Mouse (Mus musculus) MEL (cell line): ENCODE measurements at regions not wholly inside any gene's neighbourhood (a gene's known extent, or its start where the extent isn't known, plus 50 kb on each side); places are given as distances from the start of the nearest gene placed in this dataset.

Source experiments
- DNase-seq: peaks from one replicate; pipeline ENCODE4 v3.0.0; 2011; ENCODE audit warnings: low read depth, low spot score
- H3K27ac ChIP-seq: 2 replicates; pipeline ENCODE4 v1.5.1; 2012; ENCODE audit warnings: low read depth, mild to moderate bottlenecking, control low read depth, low read length, moderate library complexity; ENCODE audit not compliant: control insufficient read depth
- H3K27me3 ChIP-seq, 2 experiments: fragments of 150-350 bp in 1 of 2; sonication (generic) in 1 of 2; 2 replicates each; pipeline ENCODE4 v1.6.1; 2012; ENCODE audit warnings: low read length in 2 of 2, mild to moderate bottlenecking in 2 of 2, improper control_type of control experiment in 1 of 2, moderate library complexity in 1 of 2; ENCODE audit not compliant: insufficient read depth in 2 of 2, control insufficient read depth in 1 of 2
- H3K36me3 ChIP-seq, 2 experiments: 2 replicates each; pipeline ENCODE4 v1.6.1; 2012 to 2014; ENCODE audit warnings: low read length in 2 of 2, improper control_type of control experiment in 1 of 2, inconsistent platforms in 1 of 2, mild to moderate bottlenecking in 1 of 2; ENCODE audit not compliant: insufficient read depth in 2 of 2, control insufficient read depth in 1 of 2
- H3K4me1 ChIP-seq, 2 experiments: fragments of 150-350 bp in 1 of 2; sonication (generic) in 1 of 2; 2 replicates each; pipeline ENCODE4 v1.6.1; 2012; ENCODE audit warnings: low read length in 2 of 2, improper control_type of control experiment in 1 of 2, mild to moderate bottlenecking in 1 of 2; ENCODE audit not compliant: insufficient read depth in 2 of 2, control insufficient read depth in 1 of 2
- H3K4me3 ChIP-seq, 2 experiments: fragments of 150-350 bp in 1 of 2; sonication (generic) in 1 of 2; 2 replicates each; pipeline ENCODE4 v1.5.1; 2012; ENCODE audit warnings: low read depth in 2 of 2, low read length in 2 of 2, mild to moderate bottlenecking in 2 of 2, moderate library complexity in 2 of 2, control low read depth in 1 of 2, improper control_type of control experiment in 1 of 2; ENCODE audit not compliant: control insufficient read depth in 1 of 2, insufficient read depth in 1 of 2
- H3K79me2 ChIP-seq: 2 replicates; pipeline ENCODE4 v1.6.1; 2012; ENCODE audit warnings: mild to moderate bottlenecking, low read length, moderate library complexity; ENCODE audit not compliant: control insufficient read depth, poor library complexity, insufficient read depth
- H3K9ac ChIP-seq: 2 replicates; pipeline ENCODE4 v1.6.1; 2012; ENCODE audit warnings: low read depth, mild to moderate bottlenecking, control low read depth, low read length, moderate library complexity; ENCODE audit not compliant: control insufficient read depth, poor library complexity, severe bottlenecking
- H3K9me3 ChIP-seq: fragments of 150-350 bp; sonication (generic); replicated peaks from 2 replicates; pipeline ENCODE4 v1.6.1; 2012; ENCODE audit warnings: mild to moderate bottlenecking, low read length, improper control_type of control experiment, moderate library complexity; ENCODE audit not compliant: insufficient read depth
- CHD1 ChIP-seq: IDR thresholded peaks from 2 replicates; pipeline ENCODE4 v1.6.1; 2012; ENCODE audit warnings: low read depth, mild to moderate bottlenecking, inconsistent platforms, low read length, improper control_type of control experiment
- CHD2 ChIP-seq: IDR thresholded peaks from 2 replicates; pipeline ENCODE4 v1.6.1; 2011; ENCODE audit warnings: low read length, improper control_type of control experiment
- E2F4 ChIP-seq: IDR thresholded peaks from 2 replicates; pipeline ENCODE4 v1.6.1; 2011; ENCODE audit warnings: low read depth, low read length, improper control_type of control experiment, borderline replicate concordance
- ELF1 ChIP-seq: IDR thresholded peaks from 2 replicates; pipeline ENCODE4 v1.6.1; 2014; ENCODE audit warnings: low read depth, mild to moderate bottlenecking, inconsistent platforms, low read length, improper control_type of control experiment, moderate library complexity
- EP300 ChIP-seq, 2 experiments: IDR thresholded peaks; 2 replicates each; pipeline ENCODE4 v1.6.1; 2011; ENCODE audit warnings: improper control_type of control experiment in 2 of 2, low read length in 2 of 2, low read depth in 1 of 2, mild to moderate bottlenecking in 1 of 2
- ETS1 ChIP-seq: IDR thresholded peaks from 2 replicates; pipeline ENCODE4 v1.6.1; 2012; ENCODE audit warnings: low read depth, mild to moderate bottlenecking, inconsistent platforms, low read length, improper control_type of control experiment, moderate library complexity
- GATA1 ChIP-seq: IDR thresholded peaks from 2 replicates; pipeline ENCODE4 v1.6.1; 2011; ENCODE audit warnings: low read depth, low read length, improper control_type of control experiment
- JUND ChIP-seq: IDR thresholded peaks from 2 replicates; pipeline ENCODE4 v1.6.1; 2011; ENCODE audit warnings: low read depth, mild to moderate bottlenecking, improper control_type of control experiment, low read length
- KAT2A ChIP-seq: conservative IDR thresholded peaks from 2 replicates; pipeline ENCODE4 v1.6.1; 2012; ENCODE audit warnings: low read depth, low read length, improper control_type of control experiment, inconsistent platforms
- MAFK ChIP-seq: IDR thresholded peaks from 2 replicates; pipeline ENCODE4 v1.6.1; 2011; ENCODE audit warnings: low read depth, mild to moderate bottlenecking, low read length, improper control_type of control experiment, borderline replicate concordance
- MAX ChIP-seq: IDR thresholded peaks from 2 replicates; pipeline ENCODE4 v1.6.1; 2011; ENCODE audit warnings: low read length, improper control_type of control experiment
- MAZ ChIP-seq: IDR thresholded peaks from 2 replicates; pipeline ENCODE4 v1.6.1; 2012; ENCODE audit warnings: low read depth, mild to moderate bottlenecking, inconsistent platforms, low read length, improper control_type of control experiment
- MEF2A ChIP-seq: IDR thresholded peaks from 2 replicates; pipeline ENCODE4 v1.6.1; 2014; ENCODE audit warnings: low read depth, mild to moderate bottlenecking, inconsistent platforms, low read length, improper control_type of control experiment; ENCODE audit not compliant: poor library complexity, insufficient replicate concordance, severe bottlenecking; ENCODE audit errors: extremely low read depth
- MYB ChIP-seq: IDR thresholded peaks from 2 replicates; pipeline ENCODE4 v1.6.1; 2011; ENCODE audit warnings: mild to moderate bottlenecking, low read depth, low read length, improper control_type of control experiment
- NRF1 ChIP-seq: IDR thresholded peaks from 2 replicates; pipeline ENCODE4 v1.6.1; 2014; ENCODE audit warnings: low read depth, mild to moderate bottlenecking, inconsistent platforms, low read length, improper control_type of control experiment, moderate library complexity; ENCODE audit not compliant: poor library complexity, insufficient read depth, severe bottlenecking
- POLR2A ChIP-seq, 2 experiments: IDR thresholded peaks; 2 replicates each; pipeline ENCODE4 v1.6.1; 2011 to 2012; ENCODE audit warnings: low read length in 2 of 2, mild to moderate bottlenecking in 2 of 2, control low read depth in 1 of 2, improper control_type of control experiment in 1 of 2, low read depth in 1 of 2, moderate library complexity in 1 of 2; ENCODE audit not compliant: control insufficient read depth in 1 of 2, insufficient read depth in 1 of 2, poor library complexity in 1 of 2
- POLR2AphosphoS5 ChIP-seq: IDR thresholded peaks from 2 replicates; pipeline ENCODE4 v1.6.1; 2012; ENCODE audit warnings: low read depth, borderline replicate concordance, mild to moderate bottlenecking, inconsistent platforms, low read length, moderate library complexity, mixed read lengths
- RCOR1 ChIP-seq: IDR thresholded peaks from 2 replicates; pipeline ENCODE4 v1.6.1; 2012; ENCODE audit warnings: low read depth, mild to moderate bottlenecking, inconsistent platforms, low read length, improper control_type of control experiment
- SIN3A ChIP-seq: IDR thresholded peaks from 2 replicates; pipeline ENCODE4 v1.6.1; 2012; ENCODE audit warnings: low read length, improper control_type of control experiment, inconsistent platforms
- SMC3 ChIP-seq: IDR thresholded peaks from 2 replicates; pipeline ENCODE4 v1.6.1; 2011; ENCODE audit warnings: low read depth, low read length, improper control_type of control experiment
- TAL1 ChIP-seq: IDR thresholded peaks from 2 replicates; pipeline ENCODE4 v1.6.1; 2012; ENCODE audit warnings: mild to moderate bottlenecking, inconsistent platforms, low read length, moderate library complexity, mixed read lengths
- TCF12 ChIP-seq: IDR thresholded peaks from 2 replicates; pipeline ENCODE4 v1.6.1; 2014; ENCODE audit warnings: low read depth, mild to moderate bottlenecking, inconsistent platforms, low read length, improper control_type of control experiment, moderate library complexity
- USF1 ChIP-seq: IDR thresholded peaks from 2 replicates; pipeline ENCODE4 v1.6.1; 2014; ENCODE audit warnings: low read depth, mild to moderate bottlenecking, inconsistent platforms, low read length, improper control_type of control experiment, moderate library complexity
- USF2 ChIP-seq, 2 experiments: IDR thresholded peaks; 2 replicates each; pipeline ENCODE4 v1.6.1; 2011 to 2012; ENCODE audit warnings: improper control_type of control experiment in 2 of 2, low read length in 2 of 2, borderline replicate concordance in 1 of 2, inconsistent platforms in 1 of 2, low read depth in 1 of 2, mild to moderate bottlenecking in 1 of 2; ENCODE audit not compliant: insufficient read depth in 1 of 2
- ZKSCAN1 ChIP-seq: IDR thresholded peaks from 2 replicates; pipeline ENCODE4 v1.6.1; 2012; ENCODE audit warnings: low read depth, mild to moderate bottlenecking, inconsistent platforms, low read length, improper control_type of control experiment, moderate library complexity
- ZMIZ1 ChIP-seq: IDR thresholded peaks from 2 replicates; pipeline ENCODE4 v1.6.1; 2012; ENCODE audit warnings: low read depth, mild to moderate bottlenecking, inconsistent platforms, low read length, improper control_type of control experiment, moderate library complexity
- ZNF384 ChIP-seq: IDR thresholded peaks from 2 replicates; pipeline ENCODE4 v1.6.1; 2012; ENCODE audit warnings: low read depth, mild to moderate bottlenecking, inconsistent platforms, low read length, improper control_type of control experiment

GRCm38 (mm10) chr12:65367334-65367733, 142.0 kb downstream of the Wdr20rt start:
- Histone ChIP-seq H3K9ac (peak overlapping the region; percentile 20), H3K4me1 (peaks cover 5 to 15% of the 10 kb centered on the region in 2 experiments; a peak in 3 of 4 replicates), H3K36me3 (peaks cover 0 to 16% of the 10 kb centered on the region in 2 experiments; a peak in 2 of 4 replicates), H3K9me3 (no peaks in the 10 kb centered on the region), H3K4me3 (peak overlapping the region; percentile 34 to 35), H3K27me3 (no peaks in the 10 kb centered on the region), H3K27ac (peak overlapping the region; percentile 88), H3K79me2 (no peaks in the 10 kb centered on the region)
- TF ChIP-seq ZKSCAN1 = no peak
- TF ChIP-seq SIN3A = peak; percentile 55; the same call in 1 of the 2 replicates
- peak; percentile 83; the same call in 1 of the 2 replicates for TF ChIP-seq MEF2A
- TF ChIP-seq USF2 (IDR thresholded peaks at IDR 0.05; ENCODE audit: borderline replicate concordance in 1 of 2, insufficient read depth in 1 of 2, low read depth in 1 of 2, low read length in 2 of 2) = no peak
- TF ChIP-seq NRF1 = no peak
- TF ChIP-seq TCF12 = peak; percentile 83
- TF ChIP-seq SMC3 = 0 out of 2 replicates have a peak, but pooled peaks have one; percentile 10
- TF ChIP-seq E2F4 = no peak
- TF ChIP-seq MAZ = no peak
- no peak for TF ChIP-seq POLR2A (IDR thresholded peaks at IDR 0.05; ENCODE audit: control insufficient read depth in 1 of 2, insufficient read depth in 1 of 2, low read depth in 1 of 2, low read length in 2 of 2, poor library complexity in 1 of 2)
- TF ChIP-seq RCOR1 = peak; percentile 31; the same call in 1 of the 2 replicates
- peak; percentile 68; the same call in 1 of the 2 replicates for TF ChIP-seq MAFK
- TF ChIP-seq ZMIZ1 = no peak
- TF ChIP-seq ETS1 = peak; percentile 88
- peak; percentile 94 to 95 for TF ChIP-seq EP300 (IDR thresholded peaks at IDR 0.05; ENCODE audit: low read depth in 1 of 2, low read length in 2 of 2)
- no peak for TF ChIP-seq ZNF384
- TF ChIP-seq USF1 = no peak
- peak; percentile 89 for TF ChIP-seq GATA1
- TF ChIP-seq MAX = no peak
- TF ChIP-seq ELF1 = no peak
- no peak for TF ChIP-seq KAT2A
- TF ChIP-seq TAL1 = peak; percentile 58
- TF ChIP-seq CHD2 = no peak
- no peak for TF ChIP-seq CHD1
- peak; percentile 78 for TF ChIP-seq MYB
- 0 out of 2 replicates have a peak, but pooled peaks have one; percentile 59 for TF ChIP-seq JUND
- TF ChIP-seq POLR2AphosphoS5 = no peak
- peak; percentile 83 for DNase-seq
